Mouse (Mus musculus): ENCODE data around the gene Mdm2. TPM values are rescaled to one million over a fixed set of nuclear protein-coding genes. Genes with fewer than 3 reads are reported as not detected.

Gene Mdm2
- polyA plus RNA-seq, 1 experiment from 2014 or later = 61.8 TPM

- no peak overlapping the region for H3K4me3 ChIP-seq
- peaks cover 83% of the 10 kb centered on the region for H3K36me3 ChIP-seq (ENCODE audit: poor library complexity, severe bottlenecking)
- no peaks in the 10 kb centered on the region for H3K4me1 ChIP-seq
- H3K27ac ChIP-seq = no peak overlapping the region
- no peak overlapping the region for H3K9ac ChIP-seq
- H3K27me3 ChIP-seq = no peaks in the 10 kb centered on the region
- no peak for ATAC-seq
- no peak overlapping the region for H3K4me2 ChIP-seq
- H3K9me3 ChIP-seq (replicated peaks) = no peaks in the 10 kb centered on the region
- WGBS = 94% methylated on average over 8 of the region's 8 CpGs
Measured at GRCm38 (mm10) chr10:117753711-117754608, 43.4 kb upstream of the Mdm2 start.

GRCm38 (mm10) chr10:117752851-117753647, 42.5 kb upstream of the Mdm2 start:
- H3K27ac ChIP-seq = no peak overlapping the region
- no peaks in the 10 kb centered on the region for H3K27me3 ChIP-seq
- no peaks in the 10 kb centered on the region for H3K4me1 ChIP-seq
- H3K9me3 ChIP-seq (replicated peaks) = no peaks in the 10 kb centered on the region
- ATAC-seq = no peak
- H3K4me2 ChIP-seq = no peak overlapping the region
- peaks cover 78% of the 10 kb centered on the region for H3K36me3 ChIP-seq (ENCODE audit: poor library complexity, severe bottlenecking)
- no peak overlapping the region for H3K9ac ChIP-seq
- WGBS = 96% methylated on average over 5 of the region's 5 CpGs
- no peak overlapping the region for H3K4me3 ChIP-seq

GRCm38 (mm10) chr10:117752304-117752821, 41.8 kb upstream of the Mdm2 start:
- H3K9me3 ChIP-seq (replicated peaks) = no peaks in the 10 kb centered on the region
- H3K4me1 ChIP-seq = no peaks in the 10 kb centered on the region
- H3K9ac ChIP-seq = no peak overlapping the region
- no peak for ATAC-seq
- H3K4me3 ChIP-seq = no peak overlapping the region
- 98% methylated on average over 7 of the region's 7 CpGs for WGBS
- no peak overlapping the region for H3K27ac ChIP-seq
- no peaks in the 10 kb centered on the region for H3K27me3 ChIP-seq
- peaks cover 71% of the 10 kb centered on the region for H3K36me3 ChIP-seq (ENCODE audit: poor library complexity, severe bottlenecking)
- H3K4me2 ChIP-seq = no peak overlapping the region

DNA sequence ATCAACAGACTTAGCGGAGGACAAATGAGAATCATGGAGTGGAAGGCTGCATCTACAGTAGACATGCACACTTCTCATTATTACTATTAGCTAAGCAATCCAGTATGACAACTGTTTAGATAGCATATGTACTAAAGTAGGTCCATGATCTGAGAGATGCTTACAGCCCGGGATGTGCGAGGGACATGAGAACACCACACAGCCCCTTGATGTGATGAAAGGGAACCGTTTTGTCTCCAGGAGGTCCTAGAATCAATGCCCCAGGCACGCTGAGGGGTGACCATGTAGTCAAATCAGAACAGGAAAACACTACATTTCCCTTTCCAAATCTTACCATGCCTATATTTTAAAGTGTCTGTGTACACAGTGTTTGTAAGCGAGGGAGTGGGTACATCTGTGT, 41.2 kb upstream of the Mdm2 start:
- Histone ChIP-seq H3K4me2 (no peak overlapping the region), H3K27ac (no peak overlapping the region), H3K4me1 (no peaks in the 10 kb centered on the region), H3K4me3 (no peak overlapping the region), H3K9ac (no peak overlapping the region), H3K27me3 (no peaks in the 10 kb centered on the region), H3K36me3 (ENCODE audit: poor library complexity, severe bottlenecking) (peaks cover 65% of the 10 kb centered on the region), H3K9me3 (replicated peaks) (no peaks in the 10 kb centered on the region)
- ATAC-seq = no peak
- WGBS = 97% methylated on average over 6 of the region's 6 CpGs

- no peak for ATAC-seq
- H3K36me3 ChIP-seq (ENCODE audit: poor library complexity, severe bottlenecking) = peaks cover 60% of the 10 kb centered on the region
Measured at GRCm38 (mm10) chr10:117751282-117751610, 40.7 kb upstream of the Mdm2 start.

GRCm38 (mm10) chr10:117750529-117751281, 40.1 kb upstream of the Mdm2 start:
- H3K27me3 ChIP-seq = no peaks in the 10 kb centered on the region
- H3K27ac ChIP-seq = no peak overlapping the region
- WGBS = 96% methylated on average over 5 of the region's 5 CpGs
- H3K4me3 ChIP-seq = no peak overlapping the region
- H3K4me2 ChIP-seq = no peak overlapping the region
- H3K4me1 ChIP-seq = no peaks in the 10 kb centered on the region
- no peak overlapping the region for H3K9ac ChIP-seq
- H3K36me3 ChIP-seq (ENCODE audit: poor library complexity, severe bottlenecking) = peaks cover 55% of the 10 kb centered on the region
- no peak for ATAC-seq
- H3K9me3 ChIP-seq (replicated peaks) = no peaks in the 10 kb centered on the region

More at GRCm38 (mm10) chr10:117751282-117751610, 40.7 kb upstream of the Mdm2 start:
- Histone ChIP-seq H3K27me3 (no peaks in the 10 kb centered on the region), H3K27ac (no peak overlapping the region), H3K4me1 (no peaks in the 10 kb centered on the region), H3K9ac (no peak overlapping the region), H3K4me3 (no peak overlapping the region), H3K9me3 (replicated peaks) (no peaks in the 10 kb centered on the region), H3K4me2 (no peak overlapping the region)
- WGBS = 95% methylated on average over 14 of the region's 14 CpGs

DNA sequence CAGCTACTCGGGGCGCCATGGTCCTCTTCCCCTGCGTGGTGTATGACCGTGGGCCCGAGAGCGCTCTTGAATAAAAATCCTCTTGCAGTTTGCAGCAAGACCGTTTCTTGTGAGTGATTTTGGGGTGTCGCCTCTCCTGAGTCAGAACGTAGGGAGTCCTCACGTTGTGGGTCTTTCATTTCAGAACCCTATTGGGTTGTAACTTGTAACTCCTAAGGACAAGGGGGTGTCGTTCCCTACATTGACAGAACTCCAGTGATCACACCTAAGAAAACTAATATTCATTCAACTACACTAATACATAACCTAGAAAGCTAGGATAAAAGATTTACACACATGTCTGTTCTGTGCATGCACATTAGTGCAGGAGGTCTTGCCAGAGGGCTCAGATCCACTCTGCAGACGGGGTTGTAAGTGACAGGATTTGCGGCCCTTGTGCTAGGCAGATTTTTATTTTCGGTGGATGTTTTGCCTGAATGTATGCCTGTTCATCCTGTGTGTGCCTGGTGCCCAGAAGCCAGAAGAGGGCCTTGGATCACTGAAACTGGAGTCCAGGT, 39.3 kb upstream of the Mdm2 start:
- Histone ChIP-seq H3K4me2 (no peak overlapping the region), H3K36me3 (ENCODE audit: poor library complexity, severe bottlenecking) (peaks cover 46% of the 10 kb centered on the region)
- 95% methylated on average over 14 of the region's 14 CpGs for WGBS

GRCm38 (mm10) chr10:117749050-117749686, 38.6 kb upstream of the Mdm2 start:
- Histone ChIP-seq H3K27ac (no peak overlapping the region), H3K4me3 (no peak overlapping the region), H3K4me2 (no peak overlapping the region), H3K9me3 (replicated peaks) (no peaks in the 10 kb centered on the region), H3K27me3 (no peaks in the 10 kb centered on the region), H3K9ac (no peak overlapping the region), H3K4me1 (peaks cover 13% of the 10 kb centered on the region), H3K36me3 (ENCODE audit: poor library complexity, severe bottlenecking) (peaks cover 41% of the 10 kb centered on the region)
- 98% methylated on average over 10 of the region's 10 CpGs for WGBS
- ATAC-seq = no peak

More for the DNA sequence above, 39.3 kb upstream of the Mdm2 start:
- Histone ChIP-seq H3K9me3 (replicated peaks) (no peaks in the 10 kb centered on the region), H3K9ac (no peak overlapping the region), H3K27me3 (no peaks in the 10 kb centered on the region), H3K27ac (no peak overlapping the region), H3K4me3 (no peak overlapping the region), H3K4me1 (peaks cover 6% of the 10 kb centered on the region)
- ATAC-seq = no peak

- Histone ChIP-seq H3K36me3 (ENCODE audit: poor library complexity, severe bottlenecking) (peaks cover 41% of the 10 kb centered on the region), H3K27me3 (no peaks in the 10 kb centered on the region), H3K4me2 (no peak overlapping the region), H3K27ac (no peak overlapping the region), H3K4me3 (no peak overlapping the region), H3K9me3 (replicated peaks) (no peaks in the 10 kb centered on the region), H3K9ac (no peak overlapping the region; the same call in 1 of the 2 replicates), H3K4me1 (peaks cover 20% of the 10 kb centered on the region)
- WGBS = 91% methylated on average over 10 of the region's 10 CpGs
- ATAC-seq = no peak
Measured at GRCm38 (mm10) chr10:117748276-117749049, 37.9 kb upstream of the Mdm2 start.

GRCm38 (mm10) chr10:117747711-117748110, 37.2 kb upstream of the Mdm2 start:
- H3K4me2 ChIP-seq = no peak overlapping the region
- no peak overlapping the region for H3K4me3 ChIP-seq
- H3K9me3 ChIP-seq (replicated peaks) = no peaks in the 10 kb centered on the region
- no peak for ATAC-seq
- H3K27me3 ChIP-seq = no peaks in the 10 kb centered on the region
- H3K9ac ChIP-seq = no peak overlapping the region
- WGBS = 93% methylated on average over 7 of the region's 7 CpGs
- H3K27ac ChIP-seq = no peak overlapping the region
- H3K36me3 ChIP-seq (ENCODE audit: poor library complexity, severe bottlenecking) = peaks cover 37% of the 10 kb centered on the region
- H3K4me1 ChIP-seq = peaks cover 23% of the 10 kb centered on the region
